Comparison of ENCODE assay signal across 15 mouse cellular contexts in genomic region chr16:52080619-52081395, GRCm38 (mm10). TPM values are rescaled to one million over a fixed set of nuclear protein-coding genes. Genes with fewer than 3 reads are reported as not detected.
DNase-seq lines count a peak whose midpoint lies in the region; ATAC-seq and TF ChIP-seq lines count a peak whose summit lies in the region.
"Had no signal": no experiment of that assay in that cellular context is flagged by ENCODE, and none has a peak within 500 bp of the region (broad histone marks: within the 10 kb centered on the region; RNA-seq: fewer than 3 reads in every experiment).

No protein-coding gene starts in this region.

- TF ChIP-seq POLR2A in small intestine, adult 2 months (IDR thresholded peaks at IDR 0.05; ENCODE audit: low read depth, low read length), result no peak

- no peak overlapping the region for H3K4me3 ChIP-seq in heart, postnatal 0 days (ENCODE audit: low read depth, low read length)
- H3K4me3 ChIP-seq in heart, embryonic 11.5 days (ENCODE audit: low read depth, low read length), result no peak overlapping the region
- H3K4me3 ChIP-seq in G1E (ENCODE audit: low read depth, low read length), result peak overlapping the region; percentile 57; the same call in 1 of the 2 replicates
- no peak overlapping the region for H3K4me3 ChIP-seq in intestine, postnatal 0 days (ENCODE audit: low read depth, low read length)
- no peak overlapping the region for H3K4me3 ChIP-seq in small intestine, adult 2 months (ENCODE audit: low read depth, low read length)
- H3K4me3 ChIP-seq: forebrain, embryonic 10.5 days; limb, embryonic 12.5 days; midbrain, embryonic 12.5 days had no signal

- no peaks in the 10 kb centered on the region for H3K27me3 ChIP-seq in heart, postnatal 0 days (ENCODE audit: control insufficient read depth, insufficient read depth, low read length)
- no peaks in the 10 kb centered on the region for H3K27me3 ChIP-seq in heart, embryonic 11.5 days (ENCODE audit: control insufficient read depth, insufficient read depth, low read length)
- no peaks in the 10 kb centered on the region for H3K27me3 ChIP-seq in G1E (ENCODE audit: insufficient read depth, low read length)
- no peaks in the 10 kb centered on the region for H3K27me3 ChIP-seq in intestine, postnatal 0 days (replicated peaks; ENCODE audit: control insufficient read depth, insufficient read depth, low read length)
- H3K27me3 ChIP-seq in small intestine, adult 2 months (ENCODE audit: control insufficient read depth, insufficient read depth, low read length), result no peaks in the 10 kb centered on the region
- H3K27me3 ChIP-seq: limb, embryonic 12.5 days; midbrain, embryonic 12.5 days had no signal

- H3K4me1 ChIP-seq in heart, postnatal 0 days (ENCODE audit: control insufficient read depth, insufficient read depth), result peaks cover 41% of the 10 kb centered on the region
- H3K4me1 ChIP-seq in heart, embryonic 11.5 days (ENCODE audit: control insufficient read depth, insufficient read depth, low read length), result peaks cover 17% of the 10 kb centered on the region
- peaks cover 35% of the 10 kb centered on the region for H3K4me1 ChIP-seq in G1E (ENCODE audit: insufficient read depth, low read depth, low read length)
- H3K4me1 ChIP-seq in intestine, postnatal 0 days (replicated peaks; ENCODE audit: control insufficient read depth, insufficient read depth, low read length), result peaks cover 7% of the 10 kb centered on the region; the same call in 1 of the 2 replicates
- H3K4me1 ChIP-seq in small intestine, adult 2 months (ENCODE audit: control insufficient read depth, insufficient read depth, insufficient read length, low read length), result peaks cover 16% of the 10 kb centered on the region

- H3K9me3 ChIP-seq in heart, postnatal 0 days (replicated peaks; ENCODE audit: control insufficient read depth, low read length), result no peaks in the 10 kb centered on the region
- H3K9me3 ChIP-seq in heart, embryonic 11.5 days (replicated peaks; ENCODE audit: control insufficient read depth, low read length), result no peaks in the 10 kb centered on the region
- no peaks in the 10 kb centered on the region for H3K9me3 ChIP-seq in G1E (replicated peaks)
- H3K9me3 ChIP-seq in intestine, postnatal 0 days (ENCODE audit: control insufficient read depth), result no peaks in the 10 kb centered on the region
- H3K9me3 ChIP-seq: forebrain, embryonic 10.5 days; limb, embryonic 12.5 days; midbrain, embryonic 12.5 days had no signal

- 60% methylated on average over 11 of the region's 11 CpGs for WGBS in heart, postnatal 0 days
- 72% methylated on average over 11 of the region's 11 CpGs for WGBS in heart, embryonic 11.5 days (ENCODE audit: insufficient replicate concordance)
- WGBS in intestine, postnatal 0 days, result 76% methylated on average over 11 of the region's 11 CpGs
- 61% methylated on average over 11 of the region's 11 CpGs for WGBS in small intestine, adult 2 months

- no peak overlapping the region for H3K4me2 ChIP-seq in heart, postnatal 0 days (ENCODE audit: low read depth, low read length)
- H3K4me2 ChIP-seq in heart, embryonic 11.5 days, result no peak overlapping the region
- H3K4me2 ChIP-seq in intestine, postnatal 0 days (replicated peaks; ENCODE audit: low read depth), result no peak overlapping the region
- H3K4me2 ChIP-seq: limb, embryonic 12.5 days; midbrain, embryonic 12.5 days had no signal

- TF ChIP-seq CTCF in heart, postnatal 0 days (IDR thresholded peaks at IDR 0.05; ENCODE audit: low read depth), result no peak
- no peak for TF ChIP-seq CTCF in G1E (IDR thresholded peaks at IDR 0.05; ENCODE audit: low read depth, low read length)
- TF ChIP-seq CTCF in intestine, postnatal 0 days (IDR thresholded peaks at IDR 0.05; ENCODE audit: low read depth), result no peak
- TF ChIP-seq CTCF in small intestine, adult 2 months (IDR thresholded peaks at IDR 0.05; ENCODE audit: extremely low read depth, insufficient read length, insufficient replicate concordance, low read depth, low read length), result no peak

- no peak for TF ChIP-seq EP300 in heart, postnatal 0 days (IDR thresholded peaks at IDR 0.05; ENCODE audit: low read depth)

- no peak overlapping the region for H3K9ac ChIP-seq in heart, postnatal 0 days (replicated peaks; ENCODE audit: low read depth, low read length)
- no peak overlapping the region for H3K9ac ChIP-seq in heart, embryonic 11.5 days (ENCODE audit: low read depth, low read length)
- H3K9ac ChIP-seq in intestine, postnatal 0 days (ENCODE audit: low read depth, low read length), result no peak overlapping the region
- H3K9ac ChIP-seq: limb, embryonic 12.5 days; midbrain, embryonic 12.5 days had no signal

- 0 out of 2 replicates have a peak overlapping the region, but pooled peaks have one; percentile 11 for H3K27ac ChIP-seq in heart, postnatal 0 days (ENCODE audit: low read depth)
- no peak overlapping the region for H3K27ac ChIP-seq in heart, embryonic 11.5 days (ENCODE audit: low read depth, low read length)
- peak overlapping the region; percentile 57 for H3K27ac ChIP-seq in intestine, postnatal 0 days (ENCODE audit: low read depth, low read length)
- H3K27ac ChIP-seq in small intestine, adult 2 months (ENCODE audit: insufficient read depth, low read depth, low read length), result peak overlapping the region; percentile 13
- H3K27ac ChIP-seq: forebrain, embryonic 10.5 days; limb, embryonic 12.5 days; midbrain, embryonic 12.5 days had no signal

- DNase-seq in heart, postnatal 0 days (ENCODE audit: low spot score), result no peak
- DNase-seq in G1E (ENCODE audit: low spot score), result no peak
- DNase-seq in cerebellum, adult 9-10 months, result no peak
- DNase-seq: cerebellum, adult 9-11 months; kidney, adult 11 months; kidney, postnatal 4 days; layer of hippocampus, postnatal 36 days; right cerebral cortex, postnatal 14 days had no signal

- no peaks in the 10 kb centered on the region for H3K36me3 ChIP-seq in heart, postnatal 0 days (replicated peaks; ENCODE audit: control insufficient read depth, insufficient read depth, low read length)
- H3K36me3 ChIP-seq in heart, embryonic 11.5 days (ENCODE audit: control insufficient read depth, insufficient read depth, low read length), result no peaks in the 10 kb centered on the region
- peaks cover 5% of the 10 kb centered on the region for H3K36me3 ChIP-seq in G1E (replicated peaks)
- H3K36me3 ChIP-seq in intestine, postnatal 0 days (ENCODE audit: control insufficient read depth, insufficient read depth), result no peaks in the 10 kb centered on the region
- no peaks in the 10 kb centered on the region for H3K36me3 ChIP-seq in small intestine, adult 2 months (ENCODE audit: control insufficient read depth, insufficient read depth, low read length)
- H3K36me3 ChIP-seq: forebrain, embryonic 10.5 days; limb, embryonic 12.5 days; midbrain, embryonic 12.5 days had no signal

- ATAC-seq in heart, postnatal 0 days (ENCODE audit: insufficient read depth, low read depth), result no peak
- no peak for ATAC-seq in heart, embryonic 11.5 days (replicated peaks; ENCODE audit: insufficient number of reproducible peaks, low FRiP score, low TSS enrichment)
- no peak; the same call in 1 of the 2 replicates for ATAC-seq in G1E (ENCODE audit: extremely low read depth, insufficient number of reproducible peaks, low FRiP score, poor library complexity, severe bottlenecking)
- ATAC-seq in intestine, postnatal 0 days, result no peak
- no peak for ATAC-seq in granulocyte monocyte progenitor cell, adult 5-6 weeks (replicated peaks; ENCODE audit: poor library complexity, severe bottlenecking)

RNA-seq across cellular contexts. Expression of gene Cblb, which starts 49.8 kb away (rescaled TPM):
- total RNA-seq in heart, postnatal 0 days (2014; rRNA removed; ENCODE audit: low replicate concordance), result 9.2 and 10.4 TPM in 2 replicates
- 3.4 and 3.9 TPM in 2 replicates for polyA plus RNA-seq in heart, postnatal 0 days (2015; fragmentation: Nextera tagmentation; extraction: Ambion mirVana)
- polyA plus RNA-seq in heart, embryonic 11.5 days (2014; fragmentation: Nextera tagmentation; extraction: Ambion mirVana), result 15.3 and 17.4 TPM in 2 replicates
- 31.9 and 36.9 TPM in 2 replicates for total RNA-seq in G1E (2014; fragmentation: Nextera tagmentation)
- 7.0 and 9.1 TPM in 2 replicates for total RNA-seq in G1E (2017)
- polyA plus RNA-seq in G1E (2012), result 3.1 and 5.4 TPM in 2 replicates
- polyA plus RNA-seq in intestine, postnatal 0 days (2015; fragmentation: Nextera tagmentation; extraction: Ambion mirVana), result 3.7 and 4.4 TPM in 2 replicates
- 1.7 and 4.7 TPM in 2 replicates for polyA plus RNA-seq in small intestine, adult 2 months (2012; rRNA removed)
- 20.9 and 30.2 TPM in 2 replicates for total RNA-seq in granulocyte monocyte progenitor cell, adult 5-6 weeks (2014; fragmentation: Nextera tagmentation)
- 7.9 and 8.2 TPM in 2 replicates for total RNA-seq in granulocyte monocyte progenitor cell, adult 5-6 weeks (2017)
